Comparison of ENCODE assay signal across 12 mouse cellular contexts in genomic region chr14:58505841-58506240, GRCm38 (mm10).
A peak's percentile ranks its signal among the peaks of the same experiment; 100 is the strongest.
DNase-seq lines count a peak whose midpoint lies in the region; ATAC-seq lines count a peak whose summit lies in the region.
"Had no signal": no experiment of that assay in that cellular context is flagged by ENCODE, and none has a peak within 500 bp of the region (broad histone marks: within the 10 kb centered on the region; RNA-seq: fewer than 3 reads in every experiment).

No protein-coding gene starts in this region.

- H3K4me1 ChIP-seq in forebrain, embryonic 14.5 days (ENCODE audit: control insufficient read depth, insufficient read depth, low read length), result no peaks in the 10 kb centered on the region
- H3K4me1 ChIP-seq: forebrain, embryonic 15.5 days; stomach, embryonic 15.5 days had no signal

- H3K9ac ChIP-seq in forebrain, embryonic 14.5 days (ENCODE audit: low read length), result no peak overlapping the region
- H3K9ac ChIP-seq: forebrain, embryonic 15.5 days; stomach, embryonic 15.5 days had no signal

- no peaks in the 10 kb centered on the region for H3K9me3 ChIP-seq in forebrain, embryonic 14.5 days (replicated peaks; ENCODE audit: control insufficient read depth, low read length)
- H3K9me3 ChIP-seq: forebrain, embryonic 15.5 days; stomach, embryonic 15.5 days had no signal

- no peaks in the 10 kb centered on the region for H3K36me3 ChIP-seq in forebrain, embryonic 14.5 days (ENCODE audit: control insufficient read depth, insufficient read depth, low read length)
- H3K36me3 ChIP-seq: forebrain, embryonic 15.5 days; stomach, embryonic 15.5 days had no signal

- H3K27me3 ChIP-seq in forebrain, embryonic 14.5 days (replicated peaks; ENCODE audit: control insufficient read depth, insufficient read depth, low read length), result no peaks in the 10 kb centered on the region
- H3K27me3 ChIP-seq: forebrain, embryonic 15.5 days; stomach, embryonic 15.5 days had no signal

- H3K4me3 ChIP-seq in forebrain, embryonic 14.5 days (ENCODE audit: low read depth, low read length), result no peak overlapping the region
- H3K4me3 ChIP-seq: forebrain, embryonic 15.5 days; stomach, embryonic 15.5 days had no signal

- DNase-seq in Muller cell, postnatal 12 days (ENCODE audit: inconsistent ontology term), result peak; percentile 56
- peak; percentile 72 for DNase-seq in adrenal gland, postnatal 10 days
- peak; percentile 89 for DNase-seq in cerebellum, adult 9-11 months
- peak; percentile 44 for DNase-seq in gonadal fat pad, adult 2 months (ENCODE audit: low read depth)
- DNase-seq in embryo, embryonic 9.5 days (ENCODE audit: extremely low spot score), result no peak
- no peak for DNase-seq in urinary bladder, adult 2 months (ENCODE audit: low spot score)
- DNase-seq in forebrain, embryonic 14.5 days (ENCODE audit: low spot score), result no peak
- DNase-seq: kidney, postnatal 14 days; liver; right cerebral cortex, postnatal 4 days had no signal

- no peak for ATAC-seq in forebrain, embryonic 14.5 days
- ATAC-seq: forebrain, embryonic 15.5 days had no signal

- H3K4me2 ChIP-seq in forebrain, embryonic 14.5 days (ENCODE audit: low read length), result no peak overlapping the region
- H3K4me2 ChIP-seq: forebrain, embryonic 15.5 days; stomach, embryonic 15.5 days had no signal

- H3K27ac ChIP-seq in forebrain, embryonic 14.5 days (ENCODE audit: low read depth, low read length), result no peak overlapping the region
- H3K27ac ChIP-seq: forebrain, embryonic 15.5 days; stomach, embryonic 15.5 days had no signal

Comparison
In these comparisons a context has a peak if more than half of its experiments do, and no peak if none do; other contexts are left out.
1. DNase-seq: peak in Muller cell, postnatal 12 days (single experiment), adrenal gland, postnatal 10 days (single experiment), cerebellum, adult 9-11 months (single experiment) and gonadal fat pad, adult 2 months (single experiment); none in embryo, embryonic 9.5 days (single experiment), urinary bladder, adult 2 months (single experiment) and forebrain, embryonic 14.5 days (single experiment).